9 mouse cellular contexts compared by ENCODE assay signal in the genomic region with DNA sequence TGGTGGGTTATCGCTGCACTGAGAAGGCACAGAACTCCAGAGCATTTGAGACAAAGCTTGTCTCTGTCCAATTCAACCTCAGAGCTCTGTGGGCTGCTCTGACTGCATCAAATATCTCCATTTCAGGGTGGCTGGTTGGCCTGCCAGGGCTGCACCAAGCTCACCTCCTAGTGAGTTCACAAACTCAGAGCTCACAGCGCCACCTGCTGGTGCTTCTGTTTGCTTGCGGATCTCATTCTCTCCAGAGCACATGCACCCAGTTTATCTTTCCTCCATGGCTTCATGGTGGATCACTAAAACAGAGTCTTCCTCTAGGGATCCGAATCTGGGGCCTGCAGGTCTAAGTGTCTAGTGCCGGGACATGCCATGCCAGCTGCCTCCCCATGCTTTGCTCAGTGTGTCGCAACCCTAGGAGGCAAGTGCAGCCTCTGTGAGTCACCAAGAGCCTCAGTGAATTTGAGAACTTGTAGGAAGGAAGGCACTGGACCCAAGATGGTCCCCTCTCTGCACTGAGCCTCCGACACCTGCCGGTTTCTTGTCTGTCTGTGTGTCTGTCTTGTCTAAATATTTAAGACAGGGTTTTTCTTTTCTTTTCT. TPM values are rescaled to one million over a fixed set of nuclear protein-coding genes. Genes with fewer than 3 reads are reported as not detected.
A peak's percentile ranks its signal among the peaks of the same experiment; 100 is the strongest.
DNase-seq lines count a peak whose midpoint lies in the region; TF ChIP-seq lines count a peak whose summit lies in the region.
"Had no signal": no experiment of that assay in that cellular context is flagged by ENCODE, and none has a peak within 500 bp of the region (broad histone marks: within the 10 kb centered on the region; RNA-seq: fewer than 3 reads in every experiment).

No protein-coding gene starts in this region.

- peak; percentile 79 for TF ChIP-seq CTCF in cortical plate, adult 2 months (IDR thresholded peaks at IDR 0.05; ENCODE audit: extremely low read depth, insufficient read depth, low read length)

- H3K4me3 ChIP-seq in cortical plate, adult 2 months (ENCODE audit: insufficient read depth, low read length) = no peak overlapping the region

- no peaks in the 10 kb centered on the region for H3K4me1 ChIP-seq in cortical plate, adult 2 months (ENCODE audit: control insufficient read depth, insufficient read depth, low read length)

- no peak for TF ChIP-seq POLR2A in cortical plate, adult 2 months (IDR thresholded peaks at IDR 0.05; ENCODE audit: extremely low read depth, insufficient read depth, low read length)

- peak; percentile 82 for DNase-seq in CD4-positive helper T cell, adult 2 months (ENCODE audit: low read depth, low spot score)
- peak; percentile 40 for DNase-seq in MN1 (ENCODE audit: low spot score)
- peak; percentile 41 to 75 for DNase-seq in heart, postnatal 10 days
- peak; percentile 24 for DNase-seq in layer of hippocampus, adult 9-11 months
- DNase-seq in lung, postnatal 4 days = peak; percentile 44 to 64
- peak; percentile 86 for DNase-seq in retina, postnatal 1 day
- no peak for DNase-seq in c-Kit-positive CD71-positive TER-119-positive erythroid progenitor cells, embryonic 14.5 days (ENCODE audit: low spot score)

- intact Hi-C loops in heart, postnatal 10 days (cut with DNase I) = loop anchor here (5.0 to 10.0 kb wide), 2 partner anchors 129 to 256 kb away; no protein-coding TSS in a partner anchor

- no peak overlapping the region for H3K27ac ChIP-seq in cortical plate, adult 2 months (ENCODE audit: insufficient read depth, low read length)

RNA-seq across cellular contexts. Expression of a gene that starts 3.6 kb away (rescaled TPM):
- polyA plus RNA-seq in cortical plate, adult 2 months (2012; rRNA removed) = not detected in 2 replicates
- total RNA-seq in heart, postnatal 10 days (2021) = under 1 TPM in 1 of 2 experiments, not detected in 1; 0.34 TPM
- polyA plus RNA-seq: heart, embryonic 14.5 days had no signal

RNA-seq across cellular contexts. Expression of a gene that starts 25.3 kb away (rescaled TPM):
- polyA plus RNA-seq in cortical plate, adult 2 months (2012; rRNA removed) = not detected in 2 replicates
- under 1 TPM in 1 of 2 experiments, not detected in 1; 0.24 TPM for total RNA-seq in heart, postnatal 10 days (2021)
- polyA plus RNA-seq: heart, embryonic 14.5 days had no signal
